Mouse (Mus musculus) hindbrain, embryonic 15.5 days (tissue): ENCODE data around the gene Rnf17. TPM values are rescaled to one million over a fixed set of nuclear protein-coding genes. Genes with fewer than 3 reads are reported as not detected.

Experiments
- ATAC-seq: fragments of 200-750 bp; cut with Nextera tagmentation; 2 replicates; pipeline ENCODE4 v1.8.0; 2017; ENCODE audit warnings: low read depth, moderate number of reproducible peaks, moderate TSS enrichment; ENCODE audit not compliant: low FRiP score
- H3K27ac ChIP-seq: fragments of 300-500 bp; sonication (generic); replicated peaks from 2 replicates; pipeline ENCODE4 v1.5.1; 2015; ENCODE audit warnings: mild to moderate bottlenecking, inconsistent platforms
- H3K27me3 ChIP-seq: fragments of 300-500 bp; sonication (generic); 2 replicates; pipeline ENCODE4 v1.6.1; 2015; ENCODE audit warnings: control low read depth, inconsistent platforms
- H3K36me3 ChIP-seq: fragments of 300-500 bp; sonication (generic); 2 replicates; pipeline ENCODE4 v1.6.1; 2015; ENCODE audit warnings: control low read depth, inconsistent platforms
- H3K4me1 ChIP-seq: fragments of 300-500 bp; sonication (generic); replicated peaks from 2 replicates; pipeline ENCODE4 v1.6.1; 2015; ENCODE audit warnings: control low read depth, inconsistent platforms
- H3K4me2 ChIP-seq: fragments of 300-500 bp; sonication (generic); 2 replicates; pipeline ENCODE4 v1.6.1; 2015; ENCODE audit warnings: moderate library complexity, mild to moderate bottlenecking, inconsistent platforms
- H3K4me3 ChIP-seq: fragments of 300-500 bp; sonication (generic); 2 replicates; pipeline ENCODE4 v1.5.1; 2015; ENCODE audit warnings: mild to moderate bottlenecking, inconsistent platforms
- H3K9ac ChIP-seq: fragments of 300-500 bp; sonication (generic); 2 replicates; pipeline ENCODE4 v1.6.1; 2015; ENCODE audit warnings: inconsistent platforms
- H3K9me3 ChIP-seq: fragments of 300-500 bp; sonication (generic); 2 replicates; pipeline ENCODE4 v1.6.1; 2016; ENCODE audit warnings: control low read depth, inconsistent platforms
- WGBS: fragments of 180-500 bp; shearing (Covaris S2); methylation state at CpG from one replicate; pipeline ENCODE4 v1.1.7; 2015; 5-methylcytosine and 5-hydroxymethylcytosine counted together
- polyA plus RNA-seq: library from polyadenylated mRNA; unstranded; fragments of >200 nt; fragmentation: Nextera tagmentation; extraction: Ambion mirVana; gene quantifications from 2 replicates; pipeline ENCODE4 v1.2.1, GENCODE M21; 2015

The Rnf17 gene
- polyA plus RNA-seq = 1.3 and 1.6 TPM in 2 replicates

DNA sequence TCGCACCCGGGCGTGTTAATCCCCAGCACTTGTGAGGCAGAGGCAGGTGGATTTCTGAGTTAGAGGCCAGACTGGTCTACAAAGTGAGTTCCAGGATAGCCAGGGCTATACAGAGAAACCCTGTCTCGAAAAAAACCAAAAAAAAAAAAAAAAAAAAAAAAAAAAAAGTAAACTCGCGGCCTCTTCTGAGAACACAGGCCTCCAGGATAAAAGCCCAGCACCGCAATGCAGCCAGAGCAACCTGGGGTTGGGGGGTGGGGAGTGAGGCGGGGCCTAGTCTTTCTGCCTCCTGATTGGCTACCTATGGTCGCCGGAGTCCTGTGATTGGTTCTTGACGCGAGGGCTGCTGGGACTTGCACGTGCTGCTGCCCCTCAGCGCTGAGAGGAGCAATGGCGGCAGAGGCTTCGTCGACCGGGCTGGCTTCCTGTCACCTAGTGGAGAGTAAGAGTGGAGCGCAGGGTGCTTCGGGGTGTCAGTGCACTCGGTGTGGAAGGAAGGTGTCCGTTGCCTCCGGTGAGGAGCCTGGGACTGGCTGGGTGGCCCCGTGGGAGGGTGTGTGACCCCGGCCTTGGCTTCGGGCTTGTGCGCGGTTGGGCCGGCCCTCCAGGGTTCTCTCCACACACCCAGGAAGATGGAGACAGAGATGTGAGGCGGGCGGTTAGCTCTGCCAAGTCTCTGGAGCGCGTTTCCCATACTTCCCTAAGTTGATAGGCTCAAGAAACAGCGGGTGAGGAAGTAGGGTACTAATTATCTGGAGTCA lies at the start of gene Rnf17:
TSS of gene Rnf17 (plus strand) at position 271 of the 761 bp plus-strand sequence.
- H3K27ac ChIP-seq = no peak within 1 kb of the TSS
- no peaks in the 10 kb centered on the region for H3K36me3 ChIP-seq
- H3K9me3 ChIP-seq = no peaks in the 10 kb centered on the region
- H3K4me3 ChIP-seq = no peak within 1 kb of the TSS
- WGBS = 69% methylated on average over 34 of the region's 34 CpGs
- H3K9ac ChIP-seq = no peak within 1 kb of the TSS
- no peaks in the 10 kb centered on the region for H3K4me1 ChIP-seq
- ATAC-seq = no peak
- peak within 1 kb of the TSS; percentile 35; the same call in 1 of the 2 replicates for H3K4me2 ChIP-seq
- no peaks in the 10 kb centered on the region for H3K27me3 ChIP-seq

DNA sequence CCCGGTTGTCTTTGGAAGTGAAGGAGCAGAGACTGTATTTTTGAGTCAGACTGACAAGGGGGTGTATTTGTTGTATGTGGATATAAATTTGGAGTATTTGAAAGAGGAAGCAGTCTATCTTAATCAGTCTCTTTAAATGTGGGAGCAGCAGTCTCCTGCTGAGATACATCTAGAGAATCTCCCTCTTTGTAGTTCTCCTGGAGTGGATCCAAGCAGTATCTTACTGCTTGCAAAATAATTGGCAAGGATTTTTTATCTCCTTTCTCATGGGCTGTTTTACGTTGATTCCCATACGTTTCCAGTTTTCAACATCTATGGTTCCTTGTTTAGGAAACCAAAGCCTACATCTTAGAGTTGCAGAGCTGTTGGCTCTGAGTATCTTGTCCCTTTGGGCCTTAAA lies 47.6 kb upstream of the Rnf17 start:
- no peaks in the 10 kb centered on the region for H3K4me1 ChIP-seq
- no peaks in the 10 kb centered on the region for H3K36me3 ChIP-seq
- no peak overlapping the region for H3K27ac ChIP-seq
- H3K9ac ChIP-seq = no peak overlapping the region
- H3K4me2 ChIP-seq = no peak overlapping the region
- H3K4me3 ChIP-seq = no peak overlapping the region
- no peaks in the 10 kb centered on the region for H3K27me3 ChIP-seq
- WGBS = 71% methylated on average over 3 of the region's 3 CpGs
- H3K9me3 ChIP-seq = no peaks in the 10 kb centered on the region
- ATAC-seq = no peak

DNA sequence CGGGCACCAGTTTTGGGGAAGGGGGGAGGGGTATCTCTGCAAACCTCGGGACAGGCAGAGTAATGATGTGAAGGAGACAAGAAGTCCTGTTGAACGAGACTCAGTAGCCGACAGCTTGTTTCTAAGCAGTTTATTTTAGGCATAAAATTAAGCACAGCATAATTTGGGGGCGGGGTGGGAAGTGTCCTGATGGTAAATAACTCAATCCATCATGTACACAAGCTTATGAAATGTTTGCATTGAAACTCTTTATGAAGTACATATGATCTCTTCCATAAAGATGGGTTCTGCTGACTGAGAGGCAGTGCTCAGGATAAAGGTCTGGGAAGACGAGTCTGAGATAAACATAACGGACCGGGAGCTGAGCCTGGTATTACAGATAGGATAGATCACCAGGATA lies 47.0 kb upstream of the Rnf17 start:
- no peak overlapping the region for H3K9ac ChIP-seq
- H3K4me2 ChIP-seq = no peak overlapping the region
- H3K36me3 ChIP-seq = no peaks in the 10 kb centered on the region
- 82% methylated on average over 8 of the region's 8 CpGs for WGBS
- no peaks in the 10 kb centered on the region for H3K9me3 ChIP-seq
- H3K4me1 ChIP-seq = no peaks in the 10 kb centered on the region
- H3K4me3 ChIP-seq = no peak overlapping the region
- ATAC-seq = no peak
- H3K27me3 ChIP-seq = no peaks in the 10 kb centered on the region
- no peak overlapping the region for H3K27ac ChIP-seq

DNA sequence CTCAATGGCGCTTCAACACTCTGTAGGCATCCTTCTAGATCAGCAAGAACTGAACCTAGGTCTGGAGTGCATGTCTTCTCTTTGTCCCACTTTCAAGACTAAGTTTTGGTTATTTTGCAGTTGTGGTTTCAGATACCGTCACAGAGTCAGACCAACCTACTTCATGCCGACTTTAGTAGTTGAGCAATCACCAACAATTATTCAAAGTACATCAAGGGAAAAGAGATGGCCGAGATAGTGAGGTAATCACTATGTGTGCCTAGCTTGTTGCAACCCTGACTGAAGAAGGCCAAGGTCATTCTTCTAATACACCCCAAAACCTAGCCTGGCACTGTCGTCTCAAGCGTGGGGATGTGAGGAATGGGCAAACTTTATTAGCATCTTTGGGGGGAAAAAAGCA lies 46.2 kb upstream of the Rnf17 start:
- no peak for ATAC-seq
- H3K4me3 ChIP-seq = no peak overlapping the region
- 91% methylated on average over 6 of the region's 6 CpGs for WGBS
- H3K27me3 ChIP-seq = no peaks in the 10 kb centered on the region
- no peak overlapping the region for H3K27ac ChIP-seq
- no peaks in the 10 kb centered on the region for H3K36me3 ChIP-seq
- no peaks in the 10 kb centered on the region for H3K4me1 ChIP-seq
- no peak overlapping the region for H3K4me2 ChIP-seq
- no peaks in the 10 kb centered on the region for H3K9me3 ChIP-seq
- no peak overlapping the region for H3K9ac ChIP-seq

DNA sequence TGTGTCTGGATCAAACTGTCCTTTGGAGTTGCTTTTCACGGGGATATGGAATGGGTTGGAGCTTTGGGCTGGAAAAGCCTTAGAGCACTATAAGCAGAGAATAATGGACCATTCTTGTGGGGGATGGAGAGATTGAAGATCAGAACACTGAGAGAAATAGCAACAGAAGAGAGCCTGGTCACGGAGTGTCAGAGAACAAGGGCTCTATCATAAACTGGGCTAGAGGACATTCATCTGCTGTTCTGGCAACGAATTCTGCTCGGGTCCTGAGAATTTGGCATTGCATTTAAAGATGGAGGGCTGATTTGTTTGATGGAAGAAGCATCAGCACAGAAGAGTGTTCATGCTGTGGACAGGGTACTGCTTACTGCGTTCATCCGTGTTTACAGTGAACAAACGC lies 44.0 kb upstream of the Rnf17 start:
- Histone ChIP-seq H3K4me3 (no peak overlapping the region), H3K27ac (no peak overlapping the region), H3K4me2 (no peak overlapping the region), H3K4me1 (no peaks in the 10 kb centered on the region), H3K27me3 (peaks cover 5% of the 10 kb centered on the region), H3K36me3 (no peaks in the 10 kb centered on the region), H3K9me3 (no peaks in the 10 kb centered on the region), H3K9ac (no peak overlapping the region)
- ATAC-seq = no peak
- 82% methylated on average over 7 of the region's 7 CpGs for WGBS

DNA sequence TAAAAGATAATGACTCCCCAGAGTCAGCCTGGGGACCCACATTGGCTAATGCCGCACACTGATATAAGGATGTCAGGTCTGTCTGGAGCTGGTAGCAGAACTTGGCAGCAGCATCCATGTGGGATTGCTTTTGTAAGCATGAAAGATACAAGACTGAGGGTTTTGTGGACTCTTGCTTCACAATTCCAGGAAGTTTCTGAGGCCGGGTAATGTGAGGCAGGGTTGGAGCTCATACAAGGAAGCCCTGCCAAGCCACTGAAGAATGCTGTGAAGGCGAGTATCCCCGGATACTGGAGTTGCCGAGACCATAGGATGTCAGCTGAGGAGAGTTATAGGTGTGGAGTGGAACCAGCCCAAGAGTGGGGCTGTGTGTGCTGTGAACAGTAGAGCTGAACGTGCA lies 43.2 kb upstream of the Rnf17 start:
- no peaks in the 10 kb centered on the region for H3K4me1 ChIP-seq

DNA sequence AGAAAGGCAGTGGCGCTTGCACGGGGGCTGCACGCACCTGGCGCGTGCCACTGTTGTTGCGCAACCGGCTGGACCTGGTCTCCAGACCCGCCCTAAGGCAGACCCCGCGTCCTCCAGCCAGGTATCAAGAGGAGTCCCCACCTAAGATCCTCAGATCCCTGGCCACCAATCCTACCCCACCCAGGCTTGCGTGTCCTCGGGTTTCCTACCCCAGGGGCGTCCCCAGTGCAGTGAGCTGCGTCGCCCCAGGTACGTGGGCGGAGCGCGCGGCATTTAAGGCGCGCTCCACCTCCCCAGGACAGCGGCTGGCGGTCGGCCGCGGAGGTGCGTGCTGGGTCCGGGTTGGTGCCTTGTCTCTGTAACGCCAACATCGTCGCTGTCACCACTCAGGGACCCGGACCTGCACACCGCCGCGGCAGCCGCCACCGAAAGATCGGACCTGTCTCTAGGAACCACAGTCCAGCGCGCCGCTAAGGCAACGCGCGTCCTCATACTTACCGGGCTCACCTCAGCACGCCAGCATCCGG lies 37.6 kb upstream of the Rnf17 start, which contains the start of gene Atp12a:
TSS of gene Atp12a (plus strand) at position 358 of the 527 bp plus-strand sequence.
- Histone ChIP-seq H3K9ac (peak within 1 kb of the TSS; percentile 39), H3K4me2 (peak within 1 kb of the TSS; percentile 90), H3K36me3 (no peaks in the 10 kb centered on the region), H3K4me1 (peaks cover 12% of the 10 kb centered on the region; the same call in 1 of the 2 replicates), H3K27ac (no peak within 1 kb of the TSS), H3K27me3 (peaks cover 50% of the 10 kb centered on the region), H3K9me3 (no peaks in the 10 kb centered on the region), H3K4me3 (peak within 1 kb of the TSS; percentile 48)
- WGBS = 1% methylated on average over 48 of the region's 48 CpGs
- ATAC-seq = peak; percentile 63; the same call in 1 of the 2 replicates

More for the DNA sequence above, 43.2 kb upstream of the Rnf17 start:
- no peak for ATAC-seq
- peaks cover 12% of the 10 kb centered on the region for H3K27me3 ChIP-seq
- H3K9me3 ChIP-seq = no peaks in the 10 kb centered on the region
- no peak overlapping the region for H3K9ac ChIP-seq
- 72% methylated on average over 6 of the region's 6 CpGs for WGBS
- no peak overlapping the region for H3K4me3 ChIP-seq
- H3K36me3 ChIP-seq = no peaks in the 10 kb centered on the region
- H3K4me2 ChIP-seq = no peak overlapping the region
- no peak overlapping the region for H3K27ac ChIP-seq

DNA sequence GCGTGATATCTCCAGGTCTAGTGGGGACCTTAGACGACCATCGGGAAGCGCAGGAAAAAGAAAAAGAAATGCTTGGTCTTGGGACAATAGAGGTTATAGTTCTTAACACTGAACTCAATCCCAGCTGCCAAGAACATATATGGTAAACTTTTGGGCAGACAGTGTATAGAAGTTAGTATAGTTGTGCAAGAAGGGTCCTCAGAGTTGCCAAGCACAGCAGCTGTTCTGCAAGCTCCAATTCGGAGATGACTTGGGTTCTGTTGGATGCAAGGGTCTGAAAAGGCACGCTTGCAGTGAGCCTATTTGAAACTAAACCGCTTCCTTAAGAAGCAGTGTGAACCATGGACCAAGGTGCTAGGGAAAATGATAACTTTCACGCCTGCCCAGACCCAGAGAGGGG lies 37.1 kb upstream of the Rnf17 start:
- Histone ChIP-seq H3K27ac (no peak overlapping the region), H3K27me3 (peaks cover 50% of the 10 kb centered on the region), H3K9me3 (no peaks in the 10 kb centered on the region), H3K4me3 (peak overlapping the region; percentile 48), H3K4me2 (peak overlapping the region; percentile 90), H3K36me3 (no peaks in the 10 kb centered on the region), H3K4me1 (peaks cover 12% of the 10 kb centered on the region; the same call in 1 of the 2 replicates), H3K9ac (peak overlapping the region; percentile 39)
- WGBS = 40% methylated on average over 8 of the region's 8 CpGs
- ATAC-seq = no peak

DNA sequence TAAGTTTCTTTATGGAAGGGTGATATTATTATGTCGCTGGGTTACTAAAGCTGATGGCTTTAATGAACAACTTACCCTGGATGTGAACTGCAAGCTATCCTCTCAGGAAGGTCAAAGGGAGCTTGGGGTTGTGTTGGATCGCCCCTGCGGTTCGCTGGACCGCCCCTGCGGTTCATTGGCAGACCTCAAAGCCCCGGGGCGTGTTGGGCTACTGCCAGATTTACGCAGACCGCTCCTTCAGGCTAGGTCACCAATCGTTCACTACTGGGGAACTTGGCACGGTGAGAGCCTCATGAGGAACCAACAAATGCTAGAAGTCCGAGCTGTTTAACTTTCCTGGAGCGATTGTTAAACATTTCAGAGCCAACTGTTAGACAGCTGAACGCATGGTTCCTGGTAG lies 35.7 kb upstream of the Rnf17 start:
- no peaks in the 10 kb centered on the region for H3K9me3 ChIP-seq
- H3K9ac ChIP-seq = no peak overlapping the region
- no peaks in the 10 kb centered on the region for H3K36me3 ChIP-seq
- 27% methylated on average over 15 of the region's 15 CpGs for WGBS
- peaks cover 12% of the 10 kb centered on the region; the same call in 1 of the 2 replicates for H3K4me1 ChIP-seq
- H3K27ac ChIP-seq = no peak overlapping the region
- H3K27me3 ChIP-seq = peaks cover 50% of the 10 kb centered on the region
- no peak overlapping the region for H3K4me2 ChIP-seq
- ATAC-seq = no peak
- H3K4me3 ChIP-seq = no peak overlapping the region

DNA sequence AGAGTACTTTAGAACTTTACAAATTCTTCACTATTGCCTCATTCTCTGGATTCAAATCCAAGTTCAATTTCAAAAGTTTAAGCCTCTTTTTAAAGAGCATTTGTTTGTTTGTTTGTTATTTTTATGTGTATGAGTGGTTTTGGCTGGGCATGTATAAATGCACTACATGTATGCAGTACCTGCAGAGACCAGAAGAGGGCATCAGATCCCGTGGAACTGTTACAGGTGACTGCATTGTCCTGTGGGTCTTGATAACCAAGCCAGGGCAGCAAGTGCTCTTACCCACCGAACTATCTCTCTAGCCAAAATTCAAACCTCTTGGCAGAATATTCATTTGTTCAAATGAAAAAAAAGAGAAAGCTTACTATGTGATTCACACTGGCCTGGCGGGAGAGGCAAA lies 33.5 kb upstream of the Rnf17 start:
- Histone ChIP-seq H3K27me3 (peaks cover 41% of the 10 kb centered on the region), H3K4me1 (peaks cover 12% of the 10 kb centered on the region; the same call in 1 of the 2 replicates), H3K9me3 (no peaks in the 10 kb centered on the region), H3K4me3 (no peak overlapping the region), H3K36me3 (no peaks in the 10 kb centered on the region), H3K4me2 (no peak overlapping the region), H3K9ac (no peak overlapping the region), H3K27ac (no peak overlapping the region)
- whole genome bisulfite sequencing = 57% methylated on average over 3 of the region's 3 CpGs
- no peak for ATAC-seq

DNA sequence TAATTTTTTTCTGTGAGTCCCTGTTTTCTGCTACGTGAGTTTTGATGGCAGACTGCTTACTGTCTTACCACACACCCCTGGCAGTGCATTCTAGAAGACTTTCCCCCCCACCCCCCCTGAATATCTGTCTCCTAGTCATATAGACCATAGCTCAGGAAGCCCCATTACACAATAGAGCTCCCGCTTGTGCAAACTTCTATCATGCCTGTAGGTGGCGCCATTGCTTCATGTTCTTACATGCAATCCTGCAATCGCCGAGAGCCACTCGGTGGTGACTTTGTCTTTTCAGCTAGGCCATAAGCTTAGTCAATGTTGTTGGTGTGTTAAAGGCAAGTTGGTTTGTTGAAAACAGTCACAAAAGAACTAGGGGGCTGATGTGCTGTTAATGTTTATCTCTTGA lies 26.6 kb upstream of the Rnf17 start:
- no peaks in the 10 kb centered on the region for H3K4me1 ChIP-seq
- H3K9me3 ChIP-seq = no peaks in the 10 kb centered on the region
- no peak overlapping the region for H3K4me3 ChIP-seq
- H3K36me3 ChIP-seq = no peaks in the 10 kb centered on the region
- H3K9ac ChIP-seq = no peak overlapping the region
- WGBS = under 1% methylated on average over 6 of the region's 6 CpGs
- no peak overlapping the region for H3K27ac ChIP-seq
- ATAC-seq = peak; percentile 91
- no peaks in the 10 kb centered on the region for H3K27me3 ChIP-seq
- no peak overlapping the region for H3K4me2 ChIP-seq

DNA sequence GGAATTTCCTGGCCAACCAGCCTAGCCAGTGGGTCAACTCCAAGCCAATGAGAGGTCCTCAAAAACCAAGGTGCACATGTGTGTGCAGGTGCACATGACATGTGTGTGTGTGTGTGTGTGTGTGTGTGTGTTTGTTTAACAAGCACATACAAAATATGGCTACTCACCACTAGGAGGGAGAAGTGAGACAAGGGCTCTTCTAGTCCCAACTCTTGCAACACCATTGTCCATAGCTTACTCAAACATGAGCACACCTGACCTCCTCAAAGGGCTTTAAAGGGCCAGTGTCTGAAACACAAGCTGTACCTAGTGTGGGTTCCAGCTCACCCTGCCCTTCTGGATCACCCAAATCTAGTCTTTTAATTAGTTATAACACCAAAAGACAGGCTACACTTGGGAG lies 24.6 kb upstream of the Rnf17 start:
- Histone ChIP-seq H3K4me1 (no peaks in the 10 kb centered on the region), H3K9ac (no peak overlapping the region), H3K27me3 (no peaks in the 10 kb centered on the region), H3K9me3 (no peaks in the 10 kb centered on the region), H3K4me2 (no peak overlapping the region), H3K27ac (no peak overlapping the region), H3K4me3 (no peak overlapping the region), H3K36me3 (no peaks in the 10 kb centered on the region)
- ATAC-seq = no peak
